Mouse (Mus musculus) kidney, postnatal 36 days (tissue): ENCODE results near the gene Celf2.

ENCODE experiments used
- DNase-seq, 2 experiments: peaks; one replicate each; pipeline ENCODE4 v3.0.0; 2021 to 2022; ENCODE audit warnings: mixed read lengths in 2 of 2

Celf2 gene

GRCm38 (mm10) chr2:6673418-6673817, 835.9 kb downstream of the Celf2 start:
- DNase-seq = no peak

- no peak for DNase-seq
Observed at GRCm38 (mm10) chr2:6667611-6668010, 841.8 kb downstream of the Celf2 start.

- DNase-seq = no peak
Observed at GRCm38 (mm10) chr2:6659834-6660233, 849.5 kb downstream of the Celf2 start.

GRCm38 (mm10) chr2:6653719-6654118, 855.6 kb downstream of the Celf2 start:
- no peak for DNase-seq

GRCm38 (mm10) chr2:6651697-6652096, 857.7 kb downstream of the Celf2 start:
- DNase-seq = no peak

GRCm38 (mm10) chr2:6648877-6649276, 860.5 kb downstream of the Celf2 start:
- no peak for DNase-seq

GRCm38 (mm10) chr2:6647028-6647427, 862.3 kb downstream of the Celf2 start:
- no peak for DNase-seq

- DNase-seq = no peak
Observed at GRCm38 (mm10) chr2:6646325-6646724, 863.0 kb downstream of the Celf2 start.

- DNase-seq = no peak
Observed at GRCm38 (mm10) chr2:6642222-6642850, 867.0 kb downstream of the Celf2 start.

- DNase-seq = no peak
Observed at GRCm38 (mm10) chr2:6639370-6639769, 870.0 kb downstream of the Celf2 start.

GRCm38 (mm10) chr2:6637147-6637546, 872.2 kb downstream of the Celf2 start:
- DNase-seq = no peak

- DNase-seq = no peak
Observed at GRCm38 (mm10) chr2:6634899-6635298, 874.5 kb downstream of the Celf2 start.

GRCm38 (mm10) chr2:6633115-6633514, 876.2 kb downstream of the Celf2 start:
- no peak for DNase-seq

- DNase-seq = no peak
Observed at GRCm38 (mm10) chr2:6623802-6624201, 885.6 kb downstream of the Celf2 start.

- DNase-seq = no peak
Observed at GRCm38 (mm10) chr2:6622082-6622481, 887.3 kb downstream of the Celf2 start.

- no peak for DNase-seq
Observed at GRCm38 (mm10) chr2:6618856-6619255, 890.5 kb downstream of the Celf2 start.

GRCm38 (mm10) chr2:6618450-6618849, 890.9 kb downstream of the Celf2 start:
- DNase-seq = no peak

- no peak for DNase-seq
Observed at GRCm38 (mm10) chr2:6604347-6604746, 905.0 kb downstream of the Celf2 start.

- peak in 1 of 2 experiments; percentile 2 for DNase-seq
Observed at GRCm38 (mm10) chr2:6603880-6604279, 905.5 kb downstream of the Celf2 start.

- no peak for DNase-seq
Observed at GRCm38 (mm10) chr2:6602163-6602562, 907.2 kb downstream of the Celf2 start.

- no peak for DNase-seq
Observed at GRCm38 (mm10) chr2:6598879-6599167, 910.5 kb downstream of the Celf2 start.

- no peak for DNase-seq
Observed at GRCm38 (mm10) chr2:6598124-6598878, 911.1 kb downstream of the Celf2 start.

- no peak for DNase-seq
Observed at GRCm38 (mm10) chr2:6594736-6595135, 914.6 kb downstream of the Celf2 start.

GRCm38 (mm10) chr2:6594160-6594559, 915.2 kb downstream of the Celf2 start:
- DNase-seq = no peak

- no peak for DNase-seq
Observed at GRCm38 (mm10) chr2:6593739-6594138, 915.6 kb downstream of the Celf2 start.
